Mouse (Mus musculus): ENCODE data around the gene Fgf10. TPM values are rescaled to one million over a fixed set of nuclear protein-coding genes. Genes with fewer than 3 reads are reported as not detected.

Fgf10 gene
- total and polyA plus RNA-seq, 3 experiments: not detected

- H3K27ac ChIP-seq (ENCODE audit: insufficient read depth, low read depth): no peak overlapping the region
- no peak overlapping the region for H3K4me2 ChIP-seq (ENCODE audit: insufficient read depth, low read depth, poor library complexity, severe bottlenecking)
- H3K27me3 ChIP-seq (replicated peaks): no peaks in the 10 kb centered on the region
- in situ Hi-C loops (cut with MboI; ENCODE audit: low pct_ligation_motif_present, low pct_unique_long_range_greater_than_20kb, low sequenced_read_pairs) (no loop called here), dilution Hi-C loops (cut with MboI; ENCODE audit: extremely low pct_ligation_motif_present, extremely low pct_unique_long_range_greater_than_20kb, low sequenced_read_pairs) (no loop called here)
- H3K9me3 ChIP-seq (replicated peaks; ENCODE audit: low read length): no peaks in the 10 kb centered on the region
- H3K9ac ChIP-seq (ENCODE audit: insufficient read depth, low read depth): no peak overlapping the region
- TF ChIP-seq MEF2A (IDR thresholded peaks at IDR 0.05; ENCODE audit: borderline replicate concordance, low read depth, low read length) (no peak), CHD1 (IDR thresholded peaks at IDR 0.05; ENCODE audit: low read depth, low read length) (no peak), SIN3A (IDR thresholded peaks at IDR 0.05; ENCODE audit: low read length) (no peak), GABPA (IDR thresholded peaks at IDR 0.05; ENCODE audit: insufficient replicate concordance, low read depth, low read length) (no peak), JUND (conservative IDR thresholded peaks at IDR 0.05; ENCODE audit: low read depth, low read length) (no peak), NELFE (IDR thresholded peaks at IDR 0.05; ENCODE audit: low read depth, low read length) (no peak), RCOR1 (conservative IDR thresholded peaks at IDR 0.05; ENCODE audit: low read depth, low read length) (no peak), PAX5 (IDR thresholded peaks at IDR 0.05; ENCODE audit: low read length) (no peak), MYC (IDR thresholded peaks at IDR 0.05; ENCODE audit: low read depth, low read length) (no peak), IRF4 (IDR thresholded peaks at IDR 0.05; ENCODE audit: low read depth, low read length) (no peak), JUN (IDR thresholded peaks at IDR 0.05; ENCODE audit: insufficient read depth, low read depth, low read length) (no peak), MAX (IDR thresholded peaks at IDR 0.05; ENCODE audit: low read length) (no peak), TCF12 (IDR thresholded peaks at IDR 0.05; ENCODE audit: low read depth, low read length) (no peak), TBP (conservative IDR thresholded peaks at IDR 0.05; ENCODE audit: low read depth, low read length) (no peak), USF1 (IDR thresholded peaks at IDR 0.05; ENCODE audit: low read depth, low read length) (no peak), ETS1 (conservative IDR thresholded peaks at IDR 0.05; ENCODE audit: low read depth, low read length) (no peak)
- DNase-seq (ENCODE audit: extremely low read depth): no peak
- H3K4me3 ChIP-seq (replicated peaks in 1 of 3; ENCODE audit: low read depth in 2 of 3, low read length in 2 of 3, poor library complexity in 1 of 3): no peak overlapping the region
- H3K79me2 ChIP-seq (replicated peaks; ENCODE audit: control insufficient read depth, extremely low read depth, insufficient read depth, poor library complexity, severe bottlenecking): no peaks in the 10 kb centered on the region
- no peaks in the 10 kb centered on the region for H3K36me3 ChIP-seq (replicated peaks in 1 of 2; ENCODE audit: control insufficient read depth in 1 of 2, insufficient read depth in 1 of 2, low read length in 1 of 2)
- H3K4me1 ChIP-seq (ENCODE audit: control insufficient read depth in 1 of 2, insufficient read depth in 2 of 2): no peaks in the 10 kb centered on the region
Measured at GRCm38 (mm10) chr13:118693049-118693448, 23.5 kb downstream of the Fgf10 start.

GRCm38 (mm10) chr13:118695103-118695502, 25.5 kb downstream of the Fgf10 start:
- Histone ChIP-seq H3K27me3 (replicated peaks) (no peaks in the 10 kb centered on the region), H3K79me2 (replicated peaks; ENCODE audit: control insufficient read depth, extremely low read depth, insufficient read depth, poor library complexity, severe bottlenecking) (no peaks in the 10 kb centered on the region), H3K9ac (ENCODE audit: insufficient read depth, low read depth) (no peak overlapping the region), H3K36me3 (replicated peaks in 1 of 2; ENCODE audit: control insufficient read depth in 1 of 2, insufficient read depth in 1 of 2, low read length in 1 of 2) (no peaks in the 10 kb centered on the region), H3K4me1 (ENCODE audit: control insufficient read depth in 1 of 2, insufficient read depth in 2 of 2) (no peaks in the 10 kb centered on the region), H3K27ac (ENCODE audit: insufficient read depth, low read depth) (no peak overlapping the region), H3K9me3 (replicated peaks; ENCODE audit: low read length) (no peaks in the 10 kb centered on the region), H3K4me2 (ENCODE audit: insufficient read depth, low read depth, poor library complexity, severe bottlenecking) (no peak overlapping the region), H3K4me3 (replicated peaks in 1 of 3; ENCODE audit: low read depth in 2 of 3, low read length in 2 of 3, poor library complexity in 1 of 3) (no peak overlapping the region)
- dilution Hi-C loops (cut with MboI; ENCODE audit: extremely low pct_ligation_motif_present, extremely low pct_unique_long_range_greater_than_20kb, low sequenced_read_pairs): no loop called here
- TF ChIP-seq ZNF384 (IDR thresholded peaks at IDR 0.05; ENCODE audit: low read depth, low read length) (no peak), ZMIZ1 (IDR thresholded peaks at IDR 0.05; ENCODE audit: low read depth, low read length) (no peak), USF2 (conservative IDR thresholded peaks at IDR 0.05; ENCODE audit: low read depth, low read length) (no peak), POLR2AphosphoS2 (IDR thresholded peaks at IDR 0.05; ENCODE audit: low read depth, low read length) (no peak), GABPA (IDR thresholded peaks at IDR 0.05; ENCODE audit: insufficient replicate concordance, low read depth, low read length) (no peak), SIN3A (IDR thresholded peaks at IDR 0.05; ENCODE audit: low read length) (no peak), EP300 (IDR thresholded peaks at IDR 0.05; ENCODE audit: low read length) (no peak), CHD2 (IDR thresholded peaks at IDR 0.05; ENCODE audit: low read length) (no peak), CTCF (conservative IDR thresholded peaks at IDR 0.05 in 1 of 2, IDR thresholded peaks at IDR 0.05 in 1 of 2; ENCODE audit: low read depth in 2 of 2, low read length in 2 of 2) (no peak), USF1 (IDR thresholded peaks at IDR 0.05; ENCODE audit: low read depth, low read length) (no peak), ZC3H11A (IDR thresholded peaks at IDR 0.05; ENCODE audit: low read depth, low read length) (no peak), JUND (conservative IDR thresholded peaks at IDR 0.05; ENCODE audit: low read depth, low read length) (no peak), IRF4 (IDR thresholded peaks at IDR 0.05; ENCODE audit: low read depth, low read length) (no peak), PAX5 (IDR thresholded peaks at IDR 0.05; ENCODE audit: low read length) (no peak), BHLHE40 (IDR thresholded peaks at IDR 0.05; ENCODE audit: low read depth, low read length) (no peak), TBP (conservative IDR thresholded peaks at IDR 0.05; ENCODE audit: low read depth, low read length) (no peak), RAD21 (IDR thresholded peaks at IDR 0.05; ENCODE audit: low read depth, low read length) (no peak)
- in situ Hi-C loops (cut with MboI; ENCODE audit: low pct_ligation_motif_present, low pct_unique_long_range_greater_than_20kb, low sequenced_read_pairs): no loop called here
- DNase-seq (ENCODE audit: extremely low read depth): no peak

Data from CH12.LX (cell line).